Mouse (Mus musculus): ENCODE measurements around the gene Spaca5. TPM values are rescaled to one million over a fixed set of nuclear protein-coding genes. Genes with fewer than 3 reads are reported as not detected.

The Spaca5 gene
- not detected in 2 replicates for polyA plus RNA-seq (2012; rRNA removed)

GRCm38 (mm10) chrX:21068106-21068505 is at the start of gene Spaca5:
Gene Spaca5, plus strand, starts transcription at chrX:21068406.

DNA sequence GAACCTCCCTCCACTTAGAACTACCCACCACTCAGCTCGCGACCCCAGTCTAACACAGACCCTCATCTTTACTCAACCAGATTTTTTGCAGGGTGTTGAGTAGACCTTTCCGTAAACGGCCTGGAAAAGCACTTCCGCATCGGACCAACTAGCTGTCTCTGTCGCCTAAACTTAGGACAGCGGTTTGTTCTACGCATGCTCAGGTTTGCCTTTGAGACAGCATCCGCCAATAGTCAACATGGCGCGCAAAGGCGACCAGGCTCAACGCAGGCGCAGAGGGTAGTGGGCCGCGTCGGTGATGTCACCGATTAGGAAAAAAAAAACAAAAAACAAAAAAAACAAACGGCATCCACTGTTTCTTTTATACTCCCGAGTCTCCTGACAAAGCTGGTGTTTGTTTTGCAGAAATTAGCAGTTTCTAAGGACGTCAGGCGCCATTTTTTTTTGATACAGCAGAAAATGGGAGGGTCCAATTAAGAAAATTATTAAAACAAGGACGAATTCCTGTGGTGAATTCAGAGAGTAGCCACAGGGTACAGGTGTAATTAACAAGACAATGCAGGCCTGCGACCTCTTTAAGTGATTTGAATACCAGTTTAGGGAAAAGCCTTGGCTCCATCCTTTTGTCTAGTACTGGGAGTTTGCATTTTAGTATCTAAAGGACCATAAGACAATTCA is 6.2 kb upstream of the Spaca5 start, which contains the start of gene Zfp182:
Gene Zfp182 (minus strand): TSS at position 451 of the 678 bp plus-strand sequence.

DNA sequence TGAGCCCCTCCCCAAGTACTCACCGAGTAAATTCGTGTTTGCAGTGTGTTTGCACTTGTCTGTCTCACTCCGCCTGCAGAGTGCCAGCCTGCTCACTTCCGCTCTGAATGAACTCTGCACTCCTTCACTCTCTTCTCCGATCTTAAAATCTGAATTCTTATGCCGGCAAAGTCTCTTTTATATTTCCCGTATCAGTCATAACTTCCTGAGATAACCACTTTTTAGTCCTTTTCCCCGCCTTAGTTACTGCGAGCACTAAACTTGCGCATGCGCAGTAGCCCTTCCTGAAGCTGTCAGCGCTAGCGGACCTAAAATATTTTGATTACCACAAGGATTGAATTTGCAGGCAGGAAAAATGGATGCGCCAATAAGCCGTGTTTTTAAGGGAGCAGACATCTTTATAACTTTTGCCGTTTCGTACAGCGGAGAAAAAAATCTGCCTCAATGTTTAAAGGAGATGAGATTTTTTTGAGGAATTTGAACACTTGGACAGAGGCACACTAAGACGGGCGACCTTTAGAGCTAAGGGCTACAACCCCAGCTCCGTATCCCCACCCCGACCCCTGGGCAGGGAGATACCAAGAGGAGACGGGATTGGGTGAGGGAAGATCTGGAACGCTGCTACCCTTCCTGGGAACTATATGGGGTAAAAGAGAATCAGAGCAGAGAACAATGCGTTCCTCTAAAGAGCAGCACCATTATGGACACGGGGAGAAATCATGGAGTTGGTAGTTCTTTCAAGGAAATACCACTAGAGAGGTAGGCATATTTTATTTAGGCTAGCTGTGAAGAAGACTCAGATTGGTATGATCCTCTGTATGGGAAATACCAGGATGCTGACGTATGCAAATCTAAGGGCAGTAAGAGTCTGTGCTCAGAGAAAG is 21.0 kb downstream of the Spaca5 start, which contains the start of gene Zfp300:
Gene Zfp300 (minus strand): TSS at position 545 of the 884 bp plus-strand sequence.

GRCm38 (mm10) chrX:21115520-21115919 is 47.3 kb downstream of the Spaca5 start, which contains the start of gene Ssxa1:
Gene Ssxa1, plus strand, starts transcription at chrX:21115820.

Other genes with a start within 250 kb of the Spaca5 start
- gene Timp1, start 198.2 kb upstream of the Spaca5 start, polyA plus RNA-seq (2012; rRNA removed): 7.0 and 10.7 TPM in 2 replicates
- 54.8 and 59.8 TPM in 2 replicates for gene Syn1, start 147.4 kb upstream of the Spaca5 start, polyA plus RNA-seq (2012; rRNA removed)
- 23.3 and 24.3 TPM in 2 replicates for gene Cfp, start 136.9 kb upstream of the Spaca5 start, polyA plus RNA-seq (2012; rRNA removed)
- 32.2 and 35.8 TPM in 2 replicates for gene Elk1, start 117.8 kb upstream of the Spaca5 start, polyA plus RNA-seq (2012; rRNA removed)
- 14.9 and 15.6 TPM in 2 replicates for gene Uxt, start 106.4 kb upstream of the Spaca5 start, polyA plus RNA-seq (2012; rRNA removed)
- gene Zfp182, start 6.1 kb upstream of the Spaca5 start, polyA plus RNA-seq (2012; rRNA removed): 9.3 and 10.8 TPM in 2 replicates
- 2.0 and 2.1 TPM in 2 replicates for gene Zfp300, start 21.1 kb downstream of the Spaca5 start, polyA plus RNA-seq (2012; rRNA removed)
- gene Ssxa1, start 47.4 kb downstream of the Spaca5 start, polyA plus RNA-seq (2012; rRNA removed): not detected in 2 replicates
- not detected in 2 replicates for gene Gm21876, start 107.2 kb downstream of the Spaca5 start, polyA plus RNA-seq (2012; rRNA removed)

All from central nervous system, embryonic 18 days (tissue).